Mouse (Mus musculus): ENCODE data around the gene Gchfr. TPM values are rescaled to one million over a fixed set of nuclear protein-coding genes. Genes with fewer than 3 reads are reported as not detected.

Gene Gchfr
- polyA plus RNA-seq, 1 experiment from 2014 or later: 115 TPM

DNA sequence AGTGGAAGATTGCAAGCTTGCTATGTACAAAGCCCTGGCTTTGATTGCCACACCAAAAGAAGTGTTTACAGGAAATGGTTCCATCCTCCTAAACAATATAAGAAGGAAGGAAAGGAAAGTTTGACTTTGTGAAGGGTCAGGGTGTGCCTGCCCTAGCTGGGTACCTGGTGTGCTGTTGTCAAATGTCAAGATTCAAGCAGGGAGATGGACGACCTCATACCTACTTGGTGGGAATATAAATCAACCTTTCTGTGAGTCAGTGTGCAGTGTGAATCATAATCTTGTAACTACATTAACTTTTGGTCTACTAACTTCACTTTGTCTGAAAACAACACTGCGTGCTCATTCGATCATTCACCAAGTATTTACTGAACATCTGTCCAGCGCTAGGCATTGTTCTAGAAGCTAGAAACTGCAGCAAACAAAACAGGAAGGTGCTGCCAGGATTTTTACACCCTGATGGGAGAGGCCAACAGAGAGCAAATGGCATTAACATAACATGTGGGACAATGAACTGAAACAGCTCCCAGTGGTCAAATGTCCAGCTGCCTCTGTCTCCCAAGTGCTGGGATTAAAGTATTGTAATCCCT lies 36.4 kb downstream of the Gchfr start:
- no peak overlapping the region for H3K9ac ChIP-seq (ENCODE audit: low read depth, low read length)
- no peaks in the 10 kb centered on the region for H3K36me3 ChIP-seq (ENCODE audit: control insufficient read depth, insufficient read depth)
- H3K27ac ChIP-seq (ENCODE audit: low read length): no peak overlapping the region
- no peak overlapping the region for H3K4me2 ChIP-seq (ENCODE audit: low read depth, low read length)
- no peak overlapping the region for H3K4me3 ChIP-seq (ENCODE audit: low read depth, low read length)
- H3K4me1 ChIP-seq (ENCODE audit: control insufficient read depth, low read depth, low read length): peaks cover 6% of the 10 kb centered on the region
- WGBS (ENCODE audit: insufficient replicate concordance): 60% methylated on average over 4 of the region's 4 CpGs
- H3K9me3 ChIP-seq (replicated peaks; ENCODE audit: control insufficient read depth, low read length): no peaks in the 10 kb centered on the region
- ATAC-seq (ENCODE audit: low read depth): no peak
- H3K27me3 ChIP-seq (ENCODE audit: control insufficient read depth, insufficient read depth, low read depth, low read length): no peaks in the 10 kb centered on the region

DNA sequence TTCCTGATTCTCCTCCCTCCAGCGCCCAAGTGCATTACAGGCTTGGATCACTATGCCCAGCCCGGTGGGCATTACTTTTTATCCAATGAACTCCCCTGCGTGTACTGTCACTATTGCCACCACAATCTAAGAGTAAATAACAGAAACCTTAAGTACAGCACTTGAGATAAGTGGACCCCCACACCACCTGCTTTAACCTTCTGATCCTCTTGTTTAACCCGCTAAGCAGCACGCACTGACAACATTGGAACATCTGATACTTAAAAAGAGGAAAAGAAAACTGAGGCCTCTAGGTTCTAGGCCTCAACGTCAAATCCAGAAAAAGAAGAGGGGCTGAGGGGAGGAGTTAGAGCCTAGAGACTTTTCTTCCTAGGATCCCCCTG lies 40.4 kb downstream of the Gchfr start:
- no peaks in the 10 kb centered on the region for H3K9me3 ChIP-seq (replicated peaks; ENCODE audit: control insufficient read depth, low read length)
- no peaks in the 10 kb centered on the region; the same call in 1 of the 2 replicates for H3K36me3 ChIP-seq (ENCODE audit: control insufficient read depth, insufficient read depth)
- 20% methylated on average over 6 of the region's 6 CpGs for WGBS (ENCODE audit: insufficient replicate concordance)
- H3K27ac ChIP-seq (ENCODE audit: low read length): peak overlapping the region; percentile 92
- H3K27me3 ChIP-seq (ENCODE audit: control insufficient read depth, insufficient read depth, low read depth, low read length): no peaks in the 10 kb centered on the region
- ATAC-seq (ENCODE audit: low read depth): no peak
- peaks cover 17% of the 10 kb centered on the region for H3K4me1 ChIP-seq (ENCODE audit: control insufficient read depth, low read depth, low read length)
- H3K9ac ChIP-seq (ENCODE audit: low read depth, low read length): peak overlapping the region; percentile 84
- peak overlapping the region; percentile 88 for H3K4me3 ChIP-seq (ENCODE audit: low read depth, low read length)
- H3K4me2 ChIP-seq (ENCODE audit: low read depth, low read length): peak overlapping the region; percentile 80

DNA sequence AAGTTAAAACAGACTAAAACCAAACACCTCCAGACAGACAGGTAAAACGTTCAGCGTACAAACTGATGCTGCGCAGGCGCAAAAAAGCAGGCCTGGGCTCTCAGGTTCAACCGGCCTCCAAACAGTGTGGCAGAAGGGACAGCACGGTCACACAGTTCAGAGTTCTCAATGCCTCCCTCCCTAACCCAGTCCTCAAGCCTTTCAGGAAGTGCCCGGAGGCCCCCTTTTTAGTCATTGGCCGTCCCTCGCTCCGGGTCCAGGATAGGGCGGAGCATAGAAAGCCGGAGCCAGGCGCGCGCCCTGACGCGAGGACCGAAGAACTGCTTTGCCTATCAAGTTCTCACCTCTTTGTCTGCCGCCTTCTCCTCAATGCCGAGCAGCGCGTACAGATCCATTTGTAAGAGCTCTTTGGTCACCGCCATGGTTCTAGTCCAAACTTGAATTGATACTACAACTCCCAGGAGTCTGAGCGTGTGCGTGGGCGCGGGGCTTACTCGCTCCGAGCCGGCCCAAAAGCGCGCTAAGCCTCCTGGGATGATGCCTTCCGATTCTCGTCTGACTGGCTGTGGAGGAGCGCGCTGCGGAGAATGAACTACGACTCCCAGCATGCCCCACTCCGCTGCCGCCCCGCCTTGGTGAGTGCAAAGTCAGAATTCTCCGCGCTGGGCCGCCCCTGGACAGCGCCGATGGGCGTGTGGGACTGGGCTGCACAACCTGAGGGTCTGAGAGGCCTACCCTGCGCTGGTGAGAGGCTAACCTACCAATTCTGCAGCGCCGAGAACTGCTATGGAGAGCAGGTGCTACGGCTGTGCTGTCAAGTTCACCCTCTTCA lies 41.0 kb downstream of the Gchfr start, which contains the start of the genes Zfyve19 and Dnajc17:
Gene Zfyve19, plus strand, starts transcription at position 274 of the 832 bp plus-strand sequence.
Gene Dnajc17, minus strand, starts transcription at position 452 of the 832 bp plus-strand sequence.
- WGBS (ENCODE audit: insufficient replicate concordance): under 1% methylated on average over 51 of the region's 51 CpGs
- H3K27ac ChIP-seq (ENCODE audit: low read length): peak within 1 kb of the TSS; percentile 92
- H3K9me3 ChIP-seq (replicated peaks; ENCODE audit: control insufficient read depth, low read length): no peaks in the 10 kb centered on the region
- H3K36me3 ChIP-seq (ENCODE audit: control insufficient read depth, insufficient read depth): no peaks in the 10 kb centered on the region; the same call in none of the 2 replicates
- peak within 1 kb of the TSS; percentile 84 for H3K9ac ChIP-seq (ENCODE audit: low read depth, low read length)
- H3K4me1 ChIP-seq (ENCODE audit: control insufficient read depth, low read depth, low read length): peaks cover 17% of the 10 kb centered on the region
- H3K27me3 ChIP-seq (ENCODE audit: control insufficient read depth, insufficient read depth, low read depth, low read length): no peaks in the 10 kb centered on the region
- H3K4me2 ChIP-seq (ENCODE audit: low read depth, low read length): peak within 1 kb of the TSS; percentile 80
- peak within 1 kb of the TSS; percentile 88 for H3K4me3 ChIP-seq (ENCODE audit: low read depth, low read length)
- ATAC-seq (ENCODE audit: low read depth): peak; percentile 96

DNA sequence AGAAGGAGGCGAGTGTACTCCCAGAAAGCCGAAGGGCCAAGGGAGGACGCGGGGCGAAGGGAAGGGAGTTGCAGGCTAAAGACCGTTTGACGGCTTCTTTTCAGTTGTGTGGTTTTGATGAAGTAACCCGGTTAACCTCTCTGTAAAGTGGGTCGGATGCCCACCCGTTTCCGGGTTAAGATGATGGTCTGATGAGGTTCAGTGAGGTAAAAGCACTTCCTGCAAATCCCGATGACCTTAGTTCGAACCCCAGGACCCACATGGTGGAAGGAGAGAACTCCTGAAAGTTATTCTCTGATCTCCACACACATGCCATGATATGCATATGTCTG lies 41.6 kb downstream of the Gchfr start:
- H3K4me2 ChIP-seq (ENCODE audit: low read depth, low read length): peak overlapping the region; percentile 70
- no peaks in the 10 kb centered on the region for H3K9me3 ChIP-seq (replicated peaks; ENCODE audit: control insufficient read depth, low read length)
- H3K4me3 ChIP-seq (ENCODE audit: low read depth, low read length): peak overlapping the region; percentile 88
- peaks cover 17% of the 10 kb centered on the region for H3K4me1 ChIP-seq (ENCODE audit: control insufficient read depth, low read depth, low read length)
- H3K36me3 ChIP-seq (ENCODE audit: control insufficient read depth, insufficient read depth): no peaks in the 10 kb centered on the region; the same call in none of the 2 replicates
- peak overlapping the region; percentile 69 for H3K9ac ChIP-seq (ENCODE audit: low read depth, low read length)
- H3K27ac ChIP-seq (ENCODE audit: low read length): peak overlapping the region; percentile 39
- no peak for ATAC-seq (ENCODE audit: low read depth)
- under 1% methylated on average over 13 of the region's 13 CpGs for WGBS (ENCODE audit: insufficient replicate concordance)
- H3K27me3 ChIP-seq (ENCODE audit: control insufficient read depth, insufficient read depth, low read depth, low read length): no peaks in the 10 kb centered on the region

Other genes starting within 250 kb of the Gchfr start
- 4.0 and 4.9 TPM in 2 replicates for gene Chst14, start 241.3 kb upstream of the Gchfr start, polyA plus RNA-seq (2015; fragmentation: Nextera tagmentation; extraction: Ambion mirVana)
- gene Ccdc32, start 138.4 kb upstream of the Gchfr start, polyA plus RNA-seq (2015; fragmentation: Nextera tagmentation; extraction: Ambion mirVana): 13.3 and 13.4 TPM in 2 replicates
- gene Rpusd2, start 133.0 kb upstream of the Gchfr start, polyA plus RNA-seq (2015; fragmentation: Nextera tagmentation; extraction: Ambion mirVana): 2.0 and 2.1 TPM in 2 replicates
- 52.2 and 57.6 TPM in 2 replicates for gene Knl1, start 120.7 kb upstream of the Gchfr start, polyA plus RNA-seq (2015; fragmentation: Nextera tagmentation; extraction: Ambion mirVana)
- gene Rad51, start 55.0 kb upstream of the Gchfr start, polyA plus RNA-seq (2015; fragmentation: Nextera tagmentation; extraction: Ambion mirVana): 26.4 and 30.0 TPM in 2 replicates
- gene Rmdn3, start 10.7 kb upstream of the Gchfr start, polyA plus RNA-seq (2015; fragmentation: Nextera tagmentation; extraction: Ambion mirVana): 44.1 and 45.6 TPM in 2 replicates
- 0.14 and 0.18 TPM in 2 replicates for gene Gm14137, start 6.7 kb downstream of the Gchfr start, polyA plus RNA-seq (2015; fragmentation: Nextera tagmentation; extraction: Ambion mirVana)
- gene Zfyve19, start 40.8 kb downstream of the Gchfr start, polyA plus RNA-seq (2015; fragmentation: Nextera tagmentation; extraction: Ambion mirVana): 17.1 and 20.4 TPM in 2 replicates
- 5.9 and 6.6 TPM in 2 replicates for gene Dnajc17, start 41.0 kb downstream of the Gchfr start, polyA plus RNA-seq (2015; fragmentation: Nextera tagmentation; extraction: Ambion mirVana)
- gene Ppp1r14d, start 62.1 kb downstream of the Gchfr start, polyA plus RNA-seq (2015; fragmentation: Nextera tagmentation; extraction: Ambion mirVana): not detected in 2 replicates
- gene Spint1, start 69.6 kb downstream of the Gchfr start, polyA plus RNA-seq (2015; fragmentation: Nextera tagmentation; extraction: Ambion mirVana): 0.29 and 1.1 TPM in 2 replicates
- gene Rhov, start 103.5 kb downstream of the Gchfr start, polyA plus RNA-seq (2015; fragmentation: Nextera tagmentation; extraction: Ambion mirVana): 0.20 TPM in 1 of 2 replicates, not detected in the other
- 5.5 and 6.3 TPM in 2 replicates for gene Vps18, start 121.0 kb downstream of the Gchfr start, polyA plus RNA-seq (2015; fragmentation: Nextera tagmentation; extraction: Ambion mirVana)
- 2.0 and 2.1 TPM in 2 replicates for gene Dll4, start 158.0 kb downstream of the Gchfr start, polyA plus RNA-seq (2015; fragmentation: Nextera tagmentation; extraction: Ambion mirVana)
- 6.2 and 8.5 TPM in 2 replicates for gene Chac1, start 183.5 kb downstream of the Gchfr start, polyA plus RNA-seq (2015; fragmentation: Nextera tagmentation; extraction: Ambion mirVana)

Measured in liver, embryonic 16.5 days (tissue).